Mouse (Mus musculus) urinary bladder, adult 2 months (tissue): ENCODE results near the gene Cnppd1. TPM values are rescaled to one million over a fixed set of nuclear protein-coding genes. Genes with fewer than 3 reads are reported as not detected.

Experiments used
- DNase-seq: peaks from one replicate; pipeline ENCODE4 v3.0.0; 2022; ENCODE audit warnings: low spot score
- polyA plus RNA-seq: library from polyadenylated mRNA; depleted of rRNA; stranded (reverse); fragments of >200 nt; gene quantifications from 2 replicates; pipeline ENCODE4 v1.2.3, GENCODE M21; 2012; rRNA removed

The Cnppd1 gene
- 50.8 and 51.7 TPM in 2 replicates for polyA plus RNA-seq

DNA sequence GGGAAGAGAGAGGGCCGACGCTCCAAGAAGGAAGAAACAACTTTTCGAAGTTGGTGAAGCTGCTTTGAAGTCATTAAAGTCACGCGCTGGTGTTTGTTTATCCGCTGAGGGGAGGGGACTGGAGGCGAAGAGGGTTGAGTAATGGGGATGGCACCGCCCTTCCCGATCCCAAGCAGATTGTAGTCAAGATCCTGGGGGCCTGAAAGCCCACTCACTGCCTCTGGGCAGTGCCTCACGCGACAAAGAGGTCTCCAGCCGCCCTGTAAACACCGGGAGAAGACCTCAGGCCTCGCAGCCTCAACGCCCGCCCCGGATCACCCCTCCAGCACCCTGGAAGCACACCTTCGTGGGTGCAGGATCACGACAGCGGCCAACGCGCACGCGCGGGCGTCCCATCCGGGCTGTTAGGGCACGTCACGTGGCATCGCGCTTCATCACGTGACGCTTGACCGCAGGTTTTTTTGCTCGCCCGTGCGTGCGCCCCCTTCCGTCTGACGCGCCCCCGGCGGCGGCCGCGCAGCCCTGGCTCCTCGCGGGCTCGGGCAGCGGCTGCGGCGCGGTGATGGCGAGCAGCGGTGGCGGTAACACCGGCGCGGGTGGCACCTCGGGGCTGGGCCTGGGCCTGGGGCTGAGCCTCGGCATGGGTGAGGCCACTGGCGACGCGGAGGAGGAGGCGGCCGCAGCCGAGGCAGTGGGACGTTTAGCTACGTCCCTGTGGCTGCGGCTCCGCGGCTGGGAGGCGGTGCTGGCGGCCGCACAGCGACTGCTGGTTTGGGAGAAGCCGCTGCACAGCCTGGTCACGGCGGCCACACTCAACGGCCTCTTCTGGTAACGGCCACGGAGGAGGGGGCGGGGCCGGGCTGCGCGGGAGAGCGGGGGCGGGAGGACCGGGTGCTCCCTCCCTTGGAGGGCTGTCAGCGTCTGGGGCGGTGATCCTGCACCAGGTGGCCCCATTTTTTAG is at the start of gene Cnppd1, which contains the start of gene Retreg2:
Gene Cnppd1, minus strand, starts transcription at position 411 of the 961 bp plus-strand sequence.
Gene Retreg2, plus strand, starts transcription at position 478 of the 961 bp plus-strand sequence.
- peak; percentile 99 for DNase-seq

- DNase-seq: peak; percentile 83
These were observed 49.3 kb upstream of the Cnppd1 start, which contains the start of the genes Ankzf1 and Atg9a for GRCm38 (mm10) chr1:75191622-75192402. Gene Ankzf1, plus strand, starts transcription at chr1:75192151. Gene Atg9a, minus strand, starts transcription at chr1:75192196.

- no peak for DNase-seq
These were observed 48.7 kb upstream of the Cnppd1 start for GRCm38 (mm10) chr1:75191258-75191621.

DNA sequence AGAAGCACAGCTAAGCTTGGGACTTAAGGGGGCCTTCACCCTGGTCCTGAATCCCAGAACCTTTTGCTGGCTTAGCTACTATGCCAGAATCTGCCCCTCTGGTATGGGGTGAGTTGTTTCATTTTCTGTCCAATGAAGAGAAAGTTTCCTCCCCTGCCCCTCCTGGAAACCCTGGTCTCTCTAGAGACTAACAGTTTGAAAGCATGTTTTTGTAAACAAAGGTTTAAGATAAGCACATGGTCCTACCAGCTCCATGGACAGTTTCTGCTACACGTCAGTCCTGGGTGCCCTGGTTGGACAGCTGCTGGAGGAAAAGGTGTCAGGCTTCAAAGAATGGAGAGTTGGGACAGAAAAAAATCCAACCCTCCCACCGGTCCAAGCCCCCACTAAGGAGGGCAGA is 48.1 kb upstream of the Cnppd1 start:
- DNase-seq: no peak

DNA sequence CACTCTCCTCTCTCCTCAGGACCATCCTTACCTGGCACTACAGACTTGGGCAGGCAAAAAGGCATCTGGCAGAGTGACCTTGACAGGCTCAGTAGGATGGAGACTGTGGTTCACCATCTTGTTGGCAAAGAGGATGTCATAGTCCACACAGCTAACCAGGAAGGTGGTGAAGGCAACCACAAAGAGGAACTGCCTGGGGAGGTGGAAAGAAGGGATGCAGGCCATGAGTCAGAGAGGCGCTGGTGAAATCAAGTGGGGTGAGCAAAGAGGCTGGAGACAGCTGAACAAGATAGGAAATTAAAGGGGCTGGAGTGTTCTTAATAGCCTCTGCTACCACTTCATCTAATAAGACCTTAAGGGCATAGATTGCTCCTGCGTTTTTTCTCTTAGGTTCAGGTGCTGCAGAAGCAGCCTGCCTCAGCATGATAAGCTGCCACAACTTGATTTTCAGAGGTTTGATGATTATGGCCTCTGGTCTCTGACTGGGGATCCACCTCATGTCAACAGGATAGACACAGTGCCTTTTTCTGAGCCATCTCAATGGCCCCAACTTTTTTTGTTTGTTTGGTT is 45.5 kb upstream of the Cnppd1 start:
- no peak for DNase-seq

DNA sequence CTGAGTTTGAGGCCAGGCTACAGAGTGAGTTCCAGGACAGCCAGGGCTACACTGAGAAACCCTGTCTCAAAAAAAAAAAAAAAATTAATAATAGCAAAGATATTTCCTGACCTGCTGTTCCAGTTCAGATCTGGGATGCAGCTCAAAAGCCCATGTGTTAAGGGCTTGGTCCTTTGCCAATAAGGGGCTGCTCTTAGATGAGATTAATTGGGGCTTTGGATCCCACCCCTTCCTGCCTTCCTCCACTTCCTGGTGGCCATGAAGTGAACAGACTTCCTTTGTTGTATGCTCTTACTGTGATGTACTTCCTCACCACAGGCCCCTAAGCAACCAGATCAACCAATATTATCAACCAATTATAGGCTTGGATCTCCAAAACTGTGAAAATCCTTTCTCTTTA is 44.6 kb upstream of the Cnppd1 start:
- DNase-seq: no peak

GRCm38 (mm10) chr1:75185495-75185894 is 43.0 kb upstream of the Cnppd1 start:
- DNase-seq: no peak

DNA sequence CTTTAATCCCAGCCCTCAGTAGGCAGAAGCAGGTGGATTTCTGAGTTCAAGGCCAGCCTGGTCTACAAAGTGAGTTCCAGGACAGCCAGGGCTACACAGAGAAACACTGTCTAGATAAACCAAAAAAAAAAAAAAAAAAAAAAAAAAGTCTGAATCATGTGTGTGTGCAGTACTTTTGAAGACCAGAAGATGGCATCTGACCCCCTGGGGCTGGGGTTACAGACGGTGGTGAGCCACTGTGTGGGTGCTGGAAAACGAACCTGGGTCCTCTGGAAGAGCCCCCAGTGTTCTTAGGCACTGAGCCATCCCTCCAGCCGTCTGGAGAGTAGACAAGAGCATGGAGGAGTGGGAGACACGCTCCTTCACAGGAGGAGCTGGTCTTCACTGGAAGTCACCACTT is 39.6 kb upstream of the Cnppd1 start:
- no peak for DNase-seq

DNA sequence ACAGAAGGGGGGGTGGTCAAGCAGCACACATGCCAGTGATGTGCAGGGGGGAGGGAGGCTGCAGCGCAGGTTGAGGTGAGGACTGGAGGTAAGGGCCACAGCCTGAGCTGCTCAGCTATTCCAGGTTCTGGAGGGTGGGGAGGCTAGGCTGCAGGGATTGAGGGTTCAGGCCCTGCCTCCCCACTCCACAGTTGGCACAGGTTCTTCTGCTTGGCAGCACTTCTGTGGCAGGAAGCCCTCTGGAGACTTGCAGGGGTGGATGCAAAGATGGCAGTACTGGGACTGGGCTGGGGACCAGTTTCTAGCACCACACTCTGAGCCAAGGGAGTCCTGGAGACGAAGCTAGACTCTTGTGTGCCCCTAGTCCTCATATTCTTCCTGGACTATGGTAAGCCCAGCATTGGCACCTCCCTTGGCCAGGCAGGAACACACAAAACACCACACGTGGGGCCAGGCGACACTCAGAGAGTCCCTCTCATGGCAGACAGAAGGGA is 38.9 kb upstream of the Cnppd1 start:
- no peak for DNase-seq

DNA sequence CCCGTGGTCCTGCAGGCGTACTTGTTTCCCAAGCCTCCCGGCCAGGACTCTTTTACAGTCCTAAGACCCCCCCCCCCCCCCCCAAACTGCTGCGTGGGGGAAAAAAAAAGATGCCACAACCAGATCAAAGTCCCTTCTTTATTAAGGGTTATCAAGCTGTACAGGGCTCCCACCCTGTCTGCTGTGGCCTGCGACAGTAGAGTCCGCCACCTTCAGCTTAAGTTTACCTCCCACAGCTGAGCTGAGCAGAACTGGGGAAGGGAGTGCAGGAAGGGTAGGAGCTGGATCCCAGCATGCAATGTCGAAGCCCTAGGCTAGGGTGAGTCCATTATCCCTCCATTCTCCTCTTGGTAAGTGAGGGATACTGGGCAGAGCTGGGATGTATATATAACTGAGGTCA is 38.2 kb upstream of the Cnppd1 start:
- no peak for DNase-seq

DNA sequence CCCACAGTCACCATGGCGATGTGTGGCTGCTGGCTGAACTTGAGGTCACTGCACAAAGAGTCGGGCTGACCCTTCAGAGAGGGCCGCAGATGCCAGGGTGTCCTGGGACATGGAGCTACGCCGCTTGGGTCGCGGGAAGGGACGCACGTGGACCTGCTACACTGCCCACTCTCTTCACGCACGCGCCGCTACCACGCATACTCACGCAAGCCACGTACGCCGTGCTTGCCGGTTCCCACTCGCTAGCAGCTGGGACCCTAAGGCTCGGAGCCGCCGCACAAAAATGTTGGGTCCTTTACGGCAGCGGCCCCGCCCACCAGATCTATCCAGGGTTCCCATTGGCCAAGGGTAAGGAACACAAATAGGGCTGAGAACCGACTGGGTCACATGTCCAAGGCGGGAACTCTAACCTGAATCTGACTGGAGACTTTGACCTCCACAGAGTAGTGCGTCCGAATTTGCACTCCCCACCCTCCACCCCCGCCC is 37.6 kb upstream of the Cnppd1 start, which contains the start of gene Abcb6:
Gene Abcb6, minus strand, starts transcription at position 288 of the 486 bp plus-strand sequence.
- peak; percentile 55 for DNase-seq

- no peak for DNase-seq
These were observed 37.0 kb upstream of the Cnppd1 start for GRCm38 (mm10) chr1:75179334-75180104.

DNA sequence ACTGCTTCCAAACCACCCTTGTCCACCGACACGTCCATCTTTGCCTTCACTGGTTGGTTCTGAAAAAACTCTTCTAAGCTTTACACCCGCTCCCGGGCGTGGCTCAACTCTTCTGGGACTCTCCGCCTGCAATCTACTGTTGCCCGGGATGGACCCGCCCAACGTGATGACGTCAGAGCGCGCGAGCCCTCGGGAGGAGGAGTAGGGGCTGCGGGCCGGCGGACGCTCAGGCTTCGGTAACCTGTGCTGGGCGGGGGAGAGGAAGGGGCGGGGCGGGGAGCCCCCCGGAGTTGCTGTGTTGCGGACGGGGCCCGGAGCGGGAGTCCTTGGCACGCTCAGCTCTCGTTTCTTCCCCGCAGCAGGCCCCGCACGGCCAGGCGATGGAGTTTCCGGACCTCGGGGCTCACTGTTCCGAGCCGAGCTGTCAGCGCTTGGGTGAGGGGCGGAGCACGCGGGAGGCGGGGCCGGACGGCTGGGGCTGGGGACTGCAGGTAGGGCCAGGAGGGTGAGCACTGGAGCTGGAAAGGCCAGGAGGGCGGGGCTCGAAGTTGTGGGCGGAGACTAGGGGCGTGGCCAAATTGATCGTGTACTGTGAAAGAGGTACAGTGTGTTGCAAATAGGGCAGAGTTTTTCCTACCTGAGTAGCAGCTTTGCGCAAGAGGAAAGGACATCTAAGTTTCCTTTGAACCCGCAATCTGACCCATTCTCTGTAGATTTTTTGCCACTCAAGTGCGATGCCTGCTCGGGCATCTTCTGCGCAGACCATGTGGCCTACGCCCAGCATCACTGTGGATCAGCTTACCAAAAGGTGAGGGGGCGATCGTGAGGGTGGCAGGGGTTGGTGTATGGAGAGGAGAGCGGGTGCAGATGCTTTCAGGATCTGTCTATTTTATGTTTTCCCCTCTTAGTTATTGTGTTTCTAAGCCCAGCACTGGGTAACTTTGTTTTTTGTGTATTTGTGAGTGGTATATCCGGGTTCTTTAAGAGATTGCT is 26.3 kb upstream of the Cnppd1 start, which contains the start of gene Zfand2b:
Gene Zfand2b, plus strand, starts transcription at position 175 of the 993 bp plus-strand sequence.
- DNase-seq: peak; percentile 95

DNA sequence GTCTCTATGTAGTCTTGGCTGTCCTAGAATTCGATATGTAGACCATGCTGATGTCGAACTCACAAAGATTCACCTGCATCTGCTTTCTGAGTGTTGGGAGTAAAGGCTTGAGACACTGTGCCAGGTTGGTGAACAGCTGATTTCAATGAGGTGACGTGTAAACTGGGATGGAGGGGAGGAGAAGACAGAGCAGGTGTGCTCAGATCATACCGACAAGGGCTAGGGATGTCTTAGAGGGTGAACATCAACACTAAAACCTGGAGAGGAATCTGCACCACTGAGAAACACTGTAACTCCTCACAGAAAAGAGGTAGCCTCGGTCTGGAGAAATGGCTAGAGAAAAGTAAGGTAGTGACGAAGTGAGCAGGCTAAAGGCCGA is 25.6 kb upstream of the Cnppd1 start:
- no peak for DNase-seq

DNA sequence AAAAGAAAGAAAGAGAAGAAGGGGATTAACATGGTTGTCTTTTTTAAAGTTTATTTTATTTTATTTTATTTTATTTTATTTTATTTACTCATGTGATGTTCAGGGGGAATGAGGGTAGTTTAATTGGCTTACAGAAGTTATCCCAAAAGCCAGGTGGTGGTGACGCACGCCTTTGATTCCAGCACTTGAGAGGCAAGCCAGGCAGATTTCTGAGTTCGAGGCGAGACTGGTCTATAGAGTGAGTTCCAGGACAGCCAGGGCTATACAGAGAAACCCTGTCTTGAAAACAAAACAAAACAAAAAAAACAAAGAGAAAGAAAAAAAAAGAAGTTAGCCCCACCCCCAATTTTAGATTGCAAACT is 17.7 kb upstream of the Cnppd1 start:
- DNase-seq: no peak

- no peak for DNase-seq
These were observed 17.2 kb upstream of the Cnppd1 start for GRCm38 (mm10) chr1:75159540-75160255.

DNA sequence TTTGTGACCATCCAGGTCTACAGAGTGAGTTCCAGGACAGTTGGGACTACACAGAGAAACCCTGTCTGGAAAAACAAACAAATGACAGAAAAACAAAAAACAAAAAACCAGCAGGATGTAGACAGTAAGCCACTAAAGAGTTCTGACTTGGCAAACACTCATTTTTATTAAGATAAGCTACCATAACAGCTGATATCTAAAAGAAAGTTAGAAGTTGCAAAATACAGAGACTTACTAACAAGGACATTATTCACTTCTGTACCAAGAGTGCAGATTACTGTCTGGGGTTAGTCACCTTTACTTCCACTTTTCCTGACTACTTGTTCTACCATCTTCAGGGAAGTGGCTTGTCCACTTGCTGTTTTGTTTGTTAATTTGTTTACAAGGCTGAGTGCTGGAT is 16.5 kb upstream of the Cnppd1 start:
- no peak for DNase-seq

- no peak for DNase-seq
These were observed 13.3 kb upstream of the Cnppd1 start for GRCm38 (mm10) chr1:75155837-75156236.

- DNase-seq: no peak
These were observed 6.2 kb upstream of the Cnppd1 start for GRCm38 (mm10) chr1:75148727-75149126.
